Mouse (Mus musculus) c-Kit-positive CD71-negative TER-119-negative erythroid progenitor cells, embryonic 14.5 days (primary cell): ENCODE results near the gene T2.
A peak's percentile ranks its signal among the peaks of the same experiment; 100 is the strongest.
"Not testable (repeated sequence)": the region's sequence is repeated elsewhere in the genome, so short reads cannot be mapped to it uniquely, and the experiment has no call there.

Experiments
- DNase-seq: peaks from one replicate; pipeline ENCODE4 v3.0.0-alpha.2; 2013; ENCODE audit warnings: low read depth

T2 gene

DNA sequence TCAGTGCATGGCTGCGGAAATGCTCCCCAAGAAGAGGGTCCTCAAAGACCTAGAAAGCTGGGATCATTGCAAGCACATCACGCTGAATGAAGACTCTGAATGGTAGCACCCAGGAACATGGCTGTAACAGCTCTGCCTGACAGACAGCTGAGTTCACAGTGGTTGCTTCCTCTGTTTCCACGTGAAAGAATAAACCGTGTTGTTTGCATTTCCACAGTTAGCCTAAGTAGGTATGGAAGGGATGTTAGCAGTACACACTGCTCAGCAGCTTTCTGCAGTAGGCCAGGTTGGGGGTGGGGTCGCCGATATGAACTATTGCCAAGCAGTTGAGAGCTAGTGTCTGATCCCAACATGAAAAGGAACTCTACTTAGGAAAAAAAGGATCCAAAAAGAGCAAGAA, at the start of gene T2:
Gene T2, plus strand, starts transcription at position 301 of the 400 bp plus-strand sequence.
- DNase-seq: no peak

GRCm38 (mm10) chr17:8310838-8311614, 44.8 kb upstream of the T2 start, which contains the start of gene Sft2d1:
Gene Sft2d1 (plus strand): TSS chr17:8311102.
- DNase-seq: peak; percentile 91

DNA sequence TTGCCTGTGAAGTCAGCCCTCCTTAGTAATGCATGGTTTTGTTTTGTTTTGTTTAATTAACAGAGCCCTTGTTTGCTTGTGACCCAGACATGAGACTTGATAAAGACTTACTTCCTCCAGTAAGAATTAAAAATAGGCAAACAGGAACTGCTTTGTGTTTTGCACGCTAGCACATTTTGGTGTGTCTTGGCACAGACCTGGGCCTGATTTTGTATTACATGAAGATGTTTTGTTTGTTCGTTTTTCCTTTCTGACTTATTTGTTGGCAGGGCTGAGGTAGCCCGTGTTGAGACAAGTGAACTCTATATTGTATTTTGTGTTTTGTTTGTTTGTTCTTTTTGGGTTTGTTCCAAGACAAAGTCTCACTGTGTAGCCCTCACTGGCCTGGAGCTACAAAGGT, 44.0 kb upstream of the T2 start:
- no peak for DNase-seq

- DNase-seq: no peak
Measured at GRCm38 (mm10) chr17:8313976-8314375, 41.8 kb upstream of the T2 start.

- no peak for DNase-seq
Measured at GRCm38 (mm10) chr17:8316251-8316650, 39.5 kb upstream of the T2 start.

DNA sequence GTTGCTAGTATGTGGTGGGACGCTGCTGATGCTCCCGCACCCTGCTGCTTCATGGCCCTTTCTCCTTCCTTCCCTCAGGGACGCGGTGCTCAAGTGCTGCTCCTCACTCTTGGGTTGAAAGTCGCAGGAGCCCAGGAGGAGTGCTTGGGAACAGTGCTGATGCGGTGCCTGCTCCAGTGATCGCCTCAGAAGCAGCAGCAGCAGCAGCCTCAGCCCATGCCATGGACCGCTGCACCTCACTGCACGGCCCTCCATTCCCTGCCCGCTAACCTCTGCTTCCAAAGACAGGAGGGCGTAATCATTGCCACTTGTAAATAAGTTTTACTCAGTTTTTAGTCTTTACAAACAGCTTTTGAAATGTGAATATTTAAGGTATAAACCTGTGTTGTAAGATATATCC, 28.9 kb upstream of the T2 start:
- DNase-seq: not testable (repeated sequence)

DNA sequence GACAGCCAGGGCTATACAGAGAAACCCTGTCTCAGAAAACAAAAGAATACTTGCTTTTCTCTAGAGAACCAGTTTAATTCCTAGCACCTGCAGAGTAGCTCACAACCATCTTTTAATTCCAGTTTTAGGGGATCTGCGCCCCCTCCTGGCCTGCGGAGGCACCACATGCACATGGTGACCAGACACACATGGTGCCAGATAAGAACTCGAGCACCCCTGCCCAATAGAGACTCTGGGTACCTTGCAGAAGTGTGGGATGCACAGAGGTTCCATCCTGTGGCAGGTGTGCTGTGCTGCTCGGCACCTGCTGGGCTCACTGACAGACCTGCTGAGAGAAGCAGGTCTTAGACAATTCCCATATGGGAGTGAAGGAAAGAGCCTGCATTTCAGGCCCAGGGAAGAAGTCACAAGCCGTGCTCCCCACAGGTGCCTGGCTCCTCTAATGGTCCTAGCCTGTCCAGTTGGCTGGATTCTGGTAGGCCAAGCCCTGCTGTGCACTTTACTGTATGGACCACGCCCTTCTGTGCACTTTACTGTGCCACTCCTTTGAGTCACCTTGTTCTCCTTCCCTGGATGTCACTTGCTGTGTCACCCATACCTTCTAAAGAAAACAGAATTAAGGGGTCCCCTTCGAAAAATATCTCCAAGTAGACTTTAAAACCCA, 27.1 kb upstream of the T2 start:
- no peak for DNase-seq

DNA sequence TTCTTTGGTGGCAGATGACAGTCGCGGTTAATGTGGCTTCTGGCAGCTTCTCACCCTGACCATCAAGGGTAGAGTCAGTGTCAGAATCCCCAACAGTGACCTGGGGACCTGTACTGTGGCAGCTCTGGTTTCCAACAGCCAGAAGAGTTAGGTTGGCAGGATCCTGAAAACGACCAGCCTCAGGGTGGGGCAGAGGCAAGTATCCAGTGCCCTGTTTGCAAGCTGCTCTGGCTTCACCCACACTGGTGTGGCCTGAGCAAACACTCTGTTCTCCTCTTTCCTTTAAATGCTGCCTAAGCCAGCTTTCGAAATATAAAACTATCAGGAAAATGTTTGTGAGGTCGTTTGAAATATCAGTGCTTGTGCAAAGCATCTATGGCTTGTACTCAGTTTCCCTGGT, 25.2 kb upstream of the T2 start:
- DNase-seq: no peak

DNA sequence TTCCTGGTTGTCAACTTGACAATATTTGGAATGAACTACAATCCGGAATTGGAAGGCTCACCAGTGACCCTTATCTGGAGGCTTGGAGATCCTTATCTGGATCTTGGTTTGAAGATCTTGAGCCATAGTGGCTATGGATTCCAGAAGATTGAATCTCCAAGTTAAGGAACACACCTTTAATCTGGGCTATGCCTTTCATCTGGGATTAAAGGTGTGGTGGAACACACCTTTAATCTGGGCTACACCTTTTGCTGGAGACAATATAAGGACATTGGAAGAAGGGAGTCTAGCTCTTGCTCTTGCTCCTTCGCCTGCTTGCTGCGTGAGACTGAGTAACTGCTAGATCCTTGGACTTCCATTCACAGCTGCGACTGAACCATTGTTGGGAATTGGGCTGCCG, 18.6 kb upstream of the T2 start, which contains the start of gene Prr18:
Gene Prr18, plus strand, starts transcription at position 301 of the 400 bp plus-strand sequence.
- not testable (repeated sequence) for DNase-seq

GRCm38 (mm10) chr17:8339666-8340374, 16.0 kb upstream of the T2 start:
- no peak for DNase-seq

- DNase-seq: no peak
Measured at GRCm38 (mm10) chr17:8340407-8341359, 15.1 kb upstream of the T2 start.

- DNase-seq: no peak
Measured at GRCm38 (mm10) chr17:8341360-8341963, 14.3 kb upstream of the T2 start.

DNA sequence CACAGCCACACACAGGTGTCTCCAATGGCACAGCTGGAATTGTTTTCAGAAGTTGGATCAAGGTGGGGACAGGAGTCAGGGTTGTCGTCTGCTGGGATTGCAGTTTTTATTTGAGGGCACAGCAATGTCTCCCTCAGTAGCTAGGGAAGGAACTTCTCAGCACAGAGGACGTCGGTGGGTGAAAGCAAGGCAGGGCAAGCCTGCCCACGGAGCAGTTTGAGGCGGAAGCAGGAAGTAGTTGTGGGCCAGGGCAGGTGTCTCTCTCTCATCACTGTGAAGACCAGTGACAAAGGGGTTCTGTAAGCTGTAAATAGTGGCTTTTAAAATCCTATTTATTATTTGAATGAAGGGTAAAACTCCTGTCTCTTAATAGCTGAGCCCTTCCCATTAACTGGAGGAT, 13.1 kb upstream of the T2 start:
- DNase-seq: no peak

GRCm38 (mm10) chr17:8343416-8343815, 12.4 kb upstream of the T2 start:
- DNase-seq: no peak

GRCm38 (mm10) chr17:8347765-8348285, 8.0 kb upstream of the T2 start:
- DNase-seq: no peak

DNA sequence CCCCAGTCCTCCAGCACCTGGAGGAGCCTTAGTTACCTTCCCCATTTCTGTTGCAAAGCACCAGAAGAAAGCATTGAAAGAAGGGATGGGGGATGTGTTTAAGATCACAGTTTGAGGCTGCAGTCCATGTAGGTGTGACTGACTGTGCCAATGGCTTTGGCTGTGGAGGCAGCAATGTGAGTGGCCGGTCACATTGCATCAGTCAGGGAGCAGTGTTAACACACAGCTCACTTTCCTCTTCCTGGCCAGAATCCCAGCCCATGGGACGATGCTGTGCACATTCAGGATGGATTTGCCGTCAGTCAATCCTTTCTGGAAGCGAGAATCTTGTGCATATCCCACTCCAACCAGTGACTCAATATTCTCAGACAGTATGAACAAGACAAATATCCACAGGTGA, 6.9 kb upstream of the T2 start:
- DNase-seq: no peak

GRCm38 (mm10) chr17:8351088-8351487, 4.7 kb upstream of the T2 start:
- no peak for DNase-seq

- DNase-seq: no peak
Measured at GRCm38 (mm10) chr17:8357498-8357897, 1.7 kb downstream of the T2 start.

- DNase-seq: no peak
Measured at GRCm38 (mm10) chr17:8360876-8361275, 5.1 kb downstream of the T2 start.

GRCm38 (mm10) chr17:8361281-8362103, 5.7 kb downstream of the T2 start:
- no peak for DNase-seq
